Mouse (Mus musculus): ENCODE results near the gene R3hcc1l. TPM values are rescaled to one million over a fixed set of nuclear protein-coding genes. Genes with fewer than 3 reads are reported as not detected.

Gene R3hcc1l
- 10 to 100 TPM; 17.6 to 29.2 TPM for total RNA-seq (2021)

DNA sequence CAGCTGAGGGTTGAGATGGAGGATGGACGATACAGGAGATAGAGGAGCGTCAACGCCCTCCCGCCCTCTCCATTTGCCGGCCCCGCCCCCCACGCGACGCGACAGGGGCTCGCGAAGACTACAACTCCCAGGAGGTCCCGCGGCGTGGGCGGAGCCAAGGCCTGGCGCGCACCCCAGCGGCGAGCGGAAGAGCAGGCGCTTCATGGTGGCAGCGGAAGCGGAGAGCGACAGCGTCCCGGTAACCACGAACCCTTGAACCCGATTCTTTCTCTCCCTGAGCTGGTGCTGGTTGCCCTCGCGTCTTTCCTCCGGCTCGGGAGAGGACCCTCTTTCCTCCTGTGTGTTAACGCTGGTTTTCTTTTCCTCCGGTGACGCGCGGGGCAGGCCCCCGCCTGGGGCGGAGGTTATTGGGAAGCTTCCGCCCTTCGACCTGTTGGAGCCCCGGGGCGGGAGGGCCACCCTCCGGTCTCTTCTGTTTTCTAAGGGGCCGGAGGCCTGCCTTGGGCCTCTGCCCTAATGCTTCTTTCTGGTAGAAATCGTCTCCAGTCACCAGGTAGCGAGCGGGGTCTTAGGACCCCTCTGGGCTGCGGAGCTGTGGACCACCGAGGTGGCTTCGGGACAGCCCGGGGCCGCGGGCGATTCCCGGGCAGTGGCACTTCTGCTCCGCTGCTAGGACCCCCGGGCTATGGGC is at the start of gene R3hcc1l:
Gene R3hcc1l (plus strand): TSS at position 140 of the 691 bp plus-strand sequence.
- DNase-seq (ENCODE audit: low spot score in 2 of 2): peak; percentile 96 to 97
- intact Hi-C loops (cut with DNase I): loop anchor here (5.0 kb wide), 1 partner anchor 86 kb away; the partner anchor contains the start of gene Crtac1

- DNase-seq (ENCODE audit: low spot score in 2 of 2): no peak
- intact Hi-C loops (cut with DNase I): no loop called here
These were observed 47.0 kb upstream of the R3hcc1l start for GRCm38 (mm10) chr19:42471571-42471970.

- intact Hi-C loops (cut with DNase I): no loop called here
- no peak for DNase-seq (ENCODE audit: low spot score in 2 of 2)
These were observed 45.7 kb upstream of the R3hcc1l start for GRCm38 (mm10) chr19:42472831-42473230.

DNA sequence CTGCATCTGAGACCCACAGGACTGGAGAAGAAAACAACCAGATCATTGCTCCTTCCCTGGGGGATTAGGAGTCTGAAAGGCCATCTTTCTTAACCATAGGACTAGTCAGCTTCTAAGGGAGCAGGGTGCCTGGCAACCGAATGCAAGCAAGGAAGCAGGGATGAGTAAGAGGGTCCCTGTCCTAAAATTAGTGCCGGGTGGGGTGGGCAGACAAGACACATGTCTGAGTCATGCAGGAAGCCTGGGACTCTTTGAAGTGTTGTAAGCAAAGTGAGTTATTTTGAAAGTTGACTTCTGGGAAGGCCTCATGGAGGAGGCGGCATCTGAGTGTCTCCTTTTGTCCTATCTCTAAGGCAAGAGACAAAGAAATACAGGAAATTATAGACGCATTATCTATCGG is 40.8 kb upstream of the R3hcc1l start:
- intact Hi-C loops (cut with DNase I): no loop called here
- no peak for DNase-seq (ENCODE audit: low spot score in 2 of 2)

- DNase-seq (ENCODE audit: low spot score in 2 of 2): no peak
- intact Hi-C loops (cut with DNase I): no loop called here
These were observed 40.3 kb upstream of the R3hcc1l start for GRCm38 (mm10) chr19:42478303-42478702.

- DNase-seq (ENCODE audit: low spot score in 2 of 2): no peak
- intact Hi-C loops (cut with DNase I): no loop called here
These were observed 33.1 kb upstream of the R3hcc1l start for GRCm38 (mm10) chr19:42485443-42485842.

DNA sequence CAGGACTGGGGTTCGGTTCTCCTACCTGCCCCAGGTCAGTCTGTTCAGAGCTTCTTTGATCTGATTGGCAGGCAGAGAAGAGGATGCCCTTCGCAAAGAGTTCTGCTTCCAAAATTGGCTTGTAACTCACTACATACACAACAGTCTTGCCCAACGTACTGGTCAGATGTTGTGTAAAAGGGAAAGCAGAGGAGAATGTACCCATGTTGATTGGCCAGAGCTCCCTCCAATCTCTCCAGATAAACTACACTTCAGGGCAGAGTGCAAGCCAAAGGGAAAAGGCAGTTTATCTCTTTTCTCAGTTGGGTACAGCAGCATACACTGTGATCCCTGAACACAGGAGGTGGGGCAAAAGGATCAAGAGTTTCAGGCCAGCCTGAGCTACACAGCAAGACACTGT is 31.3 kb upstream of the R3hcc1l start:
- intact Hi-C loops (cut with DNase I): no loop called here
- DNase-seq (ENCODE audit: low spot score in 2 of 2): no peak

- DNase-seq (ENCODE audit: low spot score in 2 of 2): peak in 1 of 2 experiments; percentile 9
- intact Hi-C loops (cut with DNase I): no loop called here
These were observed 25.2 kb upstream of the R3hcc1l start for GRCm38 (mm10) chr19:42493257-42493917.

DNA sequence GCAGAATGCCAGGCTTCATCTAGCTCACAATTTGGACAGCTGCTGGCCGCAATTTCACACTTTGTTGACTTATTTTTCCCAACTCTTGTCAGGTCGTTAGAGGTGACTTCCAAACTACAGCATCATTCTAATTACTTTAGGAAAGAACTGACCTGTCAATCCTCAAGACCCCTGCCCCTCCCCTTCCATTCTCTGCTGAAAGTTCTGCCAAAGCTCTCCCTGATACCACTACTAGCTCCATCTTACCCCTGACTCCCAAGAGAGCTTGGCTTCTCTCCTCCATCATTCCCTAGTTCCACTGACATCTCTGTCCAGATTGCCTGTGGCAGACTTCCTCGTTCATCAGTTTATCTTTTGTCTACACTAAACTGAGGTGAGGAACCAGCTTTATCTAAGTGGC is 14.4 kb upstream of the R3hcc1l start:
- intact Hi-C loops (cut with DNase I): no loop called here
- DNase-seq (ENCODE audit: low spot score in 2 of 2): no peak

DNA sequence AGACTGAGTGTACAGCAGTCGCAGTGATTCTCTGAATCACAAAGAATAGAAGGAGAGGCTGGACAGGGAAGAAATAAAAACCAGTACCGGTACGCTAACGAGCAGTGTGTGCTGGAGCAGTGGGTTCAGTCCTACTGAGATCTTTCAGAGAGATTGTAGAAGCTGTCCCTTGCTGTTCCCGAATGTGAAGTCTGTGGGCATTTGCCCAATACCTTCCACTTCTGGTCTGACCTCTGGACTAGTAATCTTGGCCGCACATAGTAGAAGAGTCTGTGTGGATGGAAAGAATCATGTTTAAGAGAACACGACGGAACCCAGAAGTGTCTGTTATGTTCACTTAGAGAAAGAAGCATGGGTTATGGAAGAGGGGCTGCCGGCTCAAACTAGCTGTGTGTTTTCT is 8.9 kb upstream of the R3hcc1l start:
- intact Hi-C loops (cut with DNase I): no loop called here
- no peak for DNase-seq (ENCODE audit: low spot score in 2 of 2)

DNA sequence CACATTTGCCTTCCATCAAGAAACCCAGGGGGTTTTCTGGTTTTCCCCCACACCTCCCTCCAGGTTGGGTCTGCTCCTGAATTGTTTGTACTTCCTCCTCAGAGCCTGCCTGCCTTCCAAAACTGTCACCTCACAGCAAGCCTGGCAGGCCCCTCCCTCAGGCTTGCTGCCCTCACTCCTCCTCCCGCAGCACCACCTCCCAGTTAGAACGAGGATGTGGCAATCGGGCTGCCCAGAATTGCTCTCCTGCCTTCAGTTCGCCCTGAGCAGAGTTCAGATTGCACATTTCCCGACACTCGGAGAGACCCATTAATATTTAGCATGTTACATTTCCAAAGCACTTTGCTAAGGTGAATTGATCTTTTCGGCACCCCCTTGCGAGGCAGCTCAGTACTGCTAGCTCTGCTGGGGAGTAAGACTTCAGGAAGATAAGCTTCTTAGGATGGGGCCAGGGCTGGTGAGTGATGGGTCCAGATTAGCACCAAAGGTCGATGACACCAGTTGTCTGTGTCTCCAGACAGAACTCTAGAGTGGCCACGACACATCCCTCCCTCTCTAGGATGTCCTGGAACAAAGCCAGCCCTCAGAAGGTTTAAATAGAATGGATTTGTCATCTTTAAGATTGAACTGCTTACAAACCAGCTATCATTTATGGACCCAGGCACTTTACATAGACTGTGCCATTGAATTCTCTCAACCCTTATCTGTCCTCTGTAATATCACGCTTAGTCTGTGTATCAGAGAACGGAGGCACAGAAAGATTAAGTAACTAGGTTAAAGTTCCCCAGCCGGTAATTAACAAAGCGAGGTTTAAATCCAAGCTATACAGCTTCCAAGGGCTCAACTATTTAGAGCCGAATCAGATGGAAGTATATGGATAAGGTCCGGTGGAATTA is 8.0 kb upstream of the R3hcc1l start:
- intact Hi-C loops (cut with DNase I): no loop called here
- no peak for DNase-seq (ENCODE audit: low spot score in 2 of 2)

DNA sequence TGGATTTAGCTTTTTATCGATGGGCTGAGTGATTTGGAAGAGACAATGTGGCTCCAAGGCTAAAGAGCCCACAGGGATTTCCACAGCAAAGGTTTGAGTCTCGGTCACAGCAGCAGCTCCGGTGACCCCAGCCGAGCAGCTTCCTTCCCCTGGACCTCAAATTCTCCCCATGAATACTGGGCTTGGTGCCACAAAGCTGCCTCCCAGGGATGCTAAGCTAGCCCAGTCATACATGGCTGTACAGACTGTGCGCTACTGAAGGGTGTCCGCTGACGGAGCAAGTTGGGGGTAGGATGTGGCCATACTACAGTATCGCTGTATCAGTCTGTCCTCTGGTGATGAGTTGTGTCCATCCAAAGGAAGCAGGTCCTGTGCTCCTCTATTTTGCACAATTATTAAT is 2.9 kb upstream of the R3hcc1l start:
- intact Hi-C loops (cut with DNase I): loop anchor here (5.0 kb wide), 1 partner anchor 83 kb away; the partner anchor contains the start of gene Crtac1
- no peak for DNase-seq (ENCODE audit: low spot score in 2 of 2)

GRCm38 (mm10) chr19:42516121-42516520 is 2.4 kb upstream of the R3hcc1l start:
- intact Hi-C loops (cut with DNase I): loop anchor here (5.0 kb wide), 1 partner anchor 84 kb away; the partner anchor contains the start of gene Crtac1
- no peak for DNase-seq (ENCODE audit: low spot score in 2 of 2)

- no peak for DNase-seq (ENCODE audit: low spot score in 2 of 2)
- intact Hi-C loops (cut with DNase I): loop anchor here (5.0 kb wide), 1 partner anchor 86 kb away; the partner anchor contains the start of gene Crtac1
These were observed 471 bp upstream of the R3hcc1l start for GRCm38 (mm10) chr19:42517957-42518619.

DNA sequence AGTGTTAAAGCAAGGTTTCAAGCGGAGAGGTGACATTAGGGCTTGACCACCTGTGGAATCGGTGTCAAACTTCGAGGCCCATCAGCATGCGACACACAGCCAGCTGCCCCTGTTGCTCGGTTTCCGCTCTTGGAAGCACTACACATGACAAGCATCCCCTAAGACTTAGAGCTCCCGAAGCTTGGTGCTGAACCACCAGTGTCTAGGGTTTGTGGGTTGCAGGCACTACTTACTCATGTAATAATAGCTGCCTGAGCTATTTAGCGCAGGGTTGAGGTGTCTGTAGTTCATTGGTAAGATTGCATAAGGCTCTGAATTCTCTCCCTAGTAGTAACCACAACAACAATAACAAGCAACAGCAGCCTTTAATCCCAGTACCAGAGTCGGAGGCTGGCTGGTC is 1.2 kb downstream of the R3hcc1l start:
- intact Hi-C loops (cut with DNase I): loop anchor here (5.0 kb wide), 1 partner anchor 87 kb away; the partner anchor contains the start of gene Crtac1
- DNase-seq (ENCODE audit: low spot score in 2 of 2): no peak

- DNase-seq (ENCODE audit: low spot score in 2 of 2): no peak
- intact Hi-C loops (cut with DNase I): no loop called here
These were observed 6.1 kb downstream of the R3hcc1l start for GRCm38 (mm10) chr19:42524703-42525102.

DNA sequence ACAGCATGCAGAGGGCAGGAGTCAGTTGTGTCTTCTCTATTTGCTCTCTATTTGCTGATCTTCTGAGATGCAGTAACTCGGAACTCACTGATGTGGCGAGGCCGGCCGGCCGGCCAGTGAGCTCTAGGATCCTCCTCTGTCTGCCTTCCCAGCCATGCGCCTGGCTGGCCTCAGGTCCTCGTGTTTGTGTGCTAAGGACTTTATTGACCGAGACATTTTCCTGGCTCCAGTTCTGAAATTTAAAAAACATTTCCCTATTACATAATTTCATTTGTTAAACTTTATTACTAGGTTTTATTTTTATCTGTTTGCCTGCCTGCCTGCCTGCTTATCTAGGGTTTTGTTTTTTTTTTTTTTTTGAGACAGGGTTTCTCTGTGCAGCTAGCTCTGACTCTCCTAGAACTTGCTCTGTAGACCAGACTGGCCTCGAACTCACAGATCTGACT is 11.5 kb downstream of the R3hcc1l start:
- intact Hi-C loops (cut with DNase I): no loop called here
- no peak for DNase-seq (ENCODE audit: low spot score in 2 of 2)

- intact Hi-C loops (cut with DNase I): no loop called here
These were observed 15.9 kb downstream of the R3hcc1l start for GRCm38 (mm10) chr19:42534427-42534826.

GRCm38 (mm10) chr19:42537600-42537999 is 19.0 kb downstream of the R3hcc1l start:
- DNase-seq (ENCODE audit: low spot score in 2 of 2): no peak
- intact Hi-C loops (cut with DNase I): no loop called here

More at GRCm38 (mm10) chr19:42534427-42534826, 15.9 kb downstream of the R3hcc1l start:
- DNase-seq (ENCODE audit: low spot score in 2 of 2): no peak
